Mouse (Mus musculus): ENCODE measurements at regions not wholly inside any gene's neighbourhood (a gene's known extent, or its start where the extent isn't known, plus 50 kb on each side); places are given as distances from the start of the nearest gene placed in this dataset.

GRCm38 (mm10) chr17:52149834-52150233 is 316.7 kb upstream of the Satb1 start:
- TF ChIP-seq RAD21 (IDR thresholded peaks at IDR 0.05; ENCODE audit: low read depth, low read length) (no peak), CTCF (conservative IDR thresholded peaks at IDR 0.05 in 1 of 2, IDR thresholded peaks at IDR 0.05 in 1 of 2; ENCODE audit: low read depth in 2 of 2, low read length in 2 of 2) (no peak), EP300 (IDR thresholded peaks at IDR 0.05; ENCODE audit: low read length) (no peak), ELF1 (IDR thresholded peaks at IDR 0.05; ENCODE audit: low read depth, low read length) (no peak), GABPA (IDR thresholded peaks at IDR 0.05; ENCODE audit: insufficient replicate concordance, low read depth, low read length) (no peak), USF1 (IDR thresholded peaks at IDR 0.05; ENCODE audit: low read depth, low read length) (no peak), MAX (IDR thresholded peaks at IDR 0.05; ENCODE audit: low read length) (no peak)

Measured in CH12.LX (cell line).